Mouse (Mus musculus): ENCODE measurements at regions not wholly inside any gene's neighbourhood (a gene's known extent, or its start where the extent isn't known, plus 50 kb on each side); places are given as distances from the start of the nearest gene placed in this dataset.

- no peak overlapping the region for H3K4me3 ChIP-seq (ENCODE audit: control insufficient read depth in 1 of 2, insufficient read depth in 1 of 2, low read depth in 2 of 2, low read length in 2 of 2)
- no peak overlapping the region for H3K27ac ChIP-seq (ENCODE audit: control insufficient read depth, low read depth, low read length)
- 0 out of 4 replicates have a peak, but pooled peaks cover 0 to 1% of the 10 kb centered on the region in 2 experiments for H3K27me3 ChIP-seq (ENCODE audit: control insufficient read depth in 1 of 2, insufficient read depth in 2 of 2, low read length in 2 of 2)
- TF ChIP-seq MAZ (IDR thresholded peaks at IDR 0.05; ENCODE audit: low read depth, low read length) (no peak), CTCF (IDR thresholded peaks at IDR 0.05 in 2 of 3, conservative IDR thresholded peaks at IDR 0.05 in 1 of 3; ENCODE audit: control insufficient read depth in 1 of 3, insufficient read depth in 1 of 3, low read depth in 2 of 3, low read length in 3 of 3, poor library complexity in 1 of 3, severe bottlenecking in 1 of 3) (no peak), HCFC1 (IDR thresholded peaks at IDR 0.05; ENCODE audit: low read depth, low read length) (no peak), NELFE (IDR thresholded peaks at IDR 0.05; ENCODE audit: low read depth, low read length) (no peak), USF2 (IDR thresholded peaks at IDR 0.05; ENCODE audit: borderline replicate concordance in 1 of 2, insufficient read depth in 1 of 2, low read depth in 1 of 2, low read length in 2 of 2) (no peak), E2F4 (IDR thresholded peaks at IDR 0.05; ENCODE audit: borderline replicate concordance, low read depth, low read length) (no peak), MYB (IDR thresholded peaks at IDR 0.05; ENCODE audit: low read depth, low read length) (no peak), ZC3H11A (IDR thresholded peaks at IDR 0.05; ENCODE audit: low read depth, low read length) (no peak), ZKSCAN1 (IDR thresholded peaks at IDR 0.05; ENCODE audit: low read depth, low read length) (no peak), ETS1 (IDR thresholded peaks at IDR 0.05; ENCODE audit: low read depth, low read length) (no peak), USF1 (IDR thresholded peaks at IDR 0.05; ENCODE audit: low read depth, low read length) (no peak), POLR2A (IDR thresholded peaks at IDR 0.05; ENCODE audit: control insufficient read depth in 1 of 2, insufficient read depth in 1 of 2, low read depth in 1 of 2, low read length in 2 of 2, poor library complexity in 1 of 2) (no peak)
- H3K79me2 ChIP-seq (ENCODE audit: control insufficient read depth, insufficient read depth, low read length, poor library complexity), result no peaks in the 10 kb centered on the region
- no peaks in the 10 kb centered on the region; a peak in 1 of 4 replicates for H3K36me3 ChIP-seq (ENCODE audit: control insufficient read depth in 1 of 2, insufficient read depth in 2 of 2, low read length in 2 of 2)
- no peak for DNase-seq (ENCODE audit: low read depth, low spot score)
- no peaks in the 10 kb centered on the region for H3K4me1 ChIP-seq (ENCODE audit: control insufficient read depth in 1 of 2, insufficient read depth in 2 of 2, low read length in 2 of 2)
- no peak overlapping the region for H3K9ac ChIP-seq (ENCODE audit: control insufficient read depth, low read depth, low read length, poor library complexity, severe bottlenecking)
- no peaks in the 10 kb centered on the region for H3K9me3 ChIP-seq (replicated peaks; ENCODE audit: insufficient read depth, low read length)
These were observed 73.3 kb upstream of the Prep start for GRCm38 (mm10) chr10:44993470-44994260.

DNA sequence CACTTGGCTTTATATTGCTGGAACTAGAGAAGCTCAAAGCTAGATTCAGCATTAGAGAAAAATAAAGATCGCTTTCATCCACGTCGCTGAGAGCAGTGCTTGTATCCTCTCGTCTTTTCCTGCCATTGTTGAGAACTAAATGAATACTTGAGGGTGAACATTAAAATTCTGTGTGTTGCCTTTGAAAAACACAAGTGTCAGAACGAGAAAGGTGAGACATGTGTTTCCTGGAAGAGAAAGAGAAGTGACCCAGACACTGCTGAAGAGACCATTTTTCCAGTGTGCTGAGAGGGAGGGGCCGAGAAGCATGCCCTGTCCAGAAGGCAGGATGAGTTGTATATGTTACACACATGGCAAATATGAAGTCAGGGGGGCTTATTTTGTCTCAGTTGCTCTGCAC is 77.5 kb upstream of the Prep start:
- Histone ChIP-seq H3K4me1 (ENCODE audit: control insufficient read depth in 1 of 2, insufficient read depth in 2 of 2, low read length in 2 of 2) (no peaks in the 10 kb centered on the region), H3K9me3 (replicated peaks; ENCODE audit: insufficient read depth, low read length) (no peaks in the 10 kb centered on the region), H3K9ac (ENCODE audit: control insufficient read depth, low read depth, low read length, poor library complexity, severe bottlenecking) (no peak overlapping the region), H3K27ac (ENCODE audit: control insufficient read depth, low read depth, low read length) (no peak overlapping the region), H3K36me3 (ENCODE audit: control insufficient read depth in 1 of 2, insufficient read depth in 2 of 2, low read length in 2 of 2) (no peaks in the 10 kb centered on the region; a peak in 1 of 4 replicates), H3K4me3 (ENCODE audit: control insufficient read depth in 1 of 2, insufficient read depth in 1 of 2, low read depth in 2 of 2, low read length in 2 of 2) (no peak overlapping the region), H3K79me2 (ENCODE audit: control insufficient read depth, insufficient read depth, low read length, poor library complexity) (no peaks in the 10 kb centered on the region), H3K27me3 (ENCODE audit: control insufficient read depth in 1 of 2, insufficient read depth in 2 of 2, low read length in 2 of 2) (peaks cover 0 to 3% of the 10 kb centered on the region in 2 experiments; a peak in 2 of 4 replicates)
- DNase-seq (ENCODE audit: low read depth, low spot score), result no peak
- TF ChIP-seq GABPA (IDR thresholded peaks at IDR 0.05; ENCODE audit: low read depth, low read length), result no peak
- TF ChIP-seq TBP (IDR thresholded peaks at IDR 0.05; ENCODE audit: low read depth, low read length), result no peak
- TF ChIP-seq RAD21 (IDR thresholded peaks at IDR 0.05; ENCODE audit: low read depth, low read length), result no peak
- TF ChIP-seq MYB (IDR thresholded peaks at IDR 0.05; ENCODE audit: low read depth, low read length), result no peak
- no peak for TF ChIP-seq MEF2A (IDR thresholded peaks at IDR 0.05; ENCODE audit: extremely low read depth, insufficient replicate concordance, low read depth, low read length, poor library complexity, severe bottlenecking)
- no peak for TF ChIP-seq POLR2A (IDR thresholded peaks at IDR 0.05; ENCODE audit: control insufficient read depth in 1 of 2, insufficient read depth in 1 of 2, low read depth in 1 of 2, low read length in 2 of 2, poor library complexity in 1 of 2)
- no peak for TF ChIP-seq MXI1 (IDR thresholded peaks at IDR 0.05; ENCODE audit: low read depth, low read length)
- TF ChIP-seq ZMIZ1 (IDR thresholded peaks at IDR 0.05; ENCODE audit: low read depth, low read length), result no peak
- TF ChIP-seq ZC3H11A (IDR thresholded peaks at IDR 0.05; ENCODE audit: low read depth, low read length), result no peak
- TF ChIP-seq ELF1 (IDR thresholded peaks at IDR 0.05; ENCODE audit: low read depth, low read length), result no peak
- TF ChIP-seq MYC (IDR thresholded peaks at IDR 0.05; ENCODE audit: low read depth, low read length), result no peak
- TF ChIP-seq USF2 (IDR thresholded peaks at IDR 0.05; ENCODE audit: borderline replicate concordance in 1 of 2, insufficient read depth in 1 of 2, low read depth in 1 of 2, low read length in 2 of 2), result no peak
- TF ChIP-seq TAL1 (IDR thresholded peaks at IDR 0.05; ENCODE audit: low read length), result no peak
- no peak for TF ChIP-seq SMC3 (IDR thresholded peaks at IDR 0.05; ENCODE audit: low read depth, low read length)
- TF ChIP-seq BHLHE40 (IDR thresholded peaks at IDR 0.05; ENCODE audit: borderline replicate concordance, low read depth, low read length), result no peak
- TF ChIP-seq ETS1 (IDR thresholded peaks at IDR 0.05; ENCODE audit: low read depth, low read length), result no peak

Measured in MEL (cell line).